Mouse (Mus musculus): ENCODE data around the gene Chp1.

- TF ChIP-seq POLR2A (IDR thresholded peaks at IDR 0.05; ENCODE audit: borderline replicate concordance, extremely low read depth, insufficient read depth, insufficient read length, poor library complexity, severe bottlenecking), result no peak
- TF ChIP-seq CTCF (IDR thresholded peaks at IDR 0.05; ENCODE audit: borderline replicate concordance, extremely low read depth, insufficient read depth, insufficient read length), result no peak
Observed at GRCm38 (mm10) chr2:119520550-119520949, 26.9 kb upstream of the Chp1 start.

All from brain, embryonic 14.5 days (tissue).